Mouse (Mus musculus): ENCODE data around the gene Kat6b. TPM values are rescaled to one million over a fixed set of nuclear protein-coding genes. Genes with fewer than 3 reads are reported as not detected.

The Kat6b gene
- polyA plus RNA-seq, 1 experiment from 2014 or later, result 7.2 TPM

- Histone ChIP-seq H3K27ac (no peak overlapping the region), H3K4me1 (replicated peaks; ENCODE audit: insufficient read depth, low read length) (no peaks in the 10 kb centered on the region), H3K4me3 (replicated peaks; ENCODE audit: low read depth, low read length) (no peak overlapping the region), H3K9ac (ENCODE audit: low read depth, low read length) (no peak overlapping the region), H3K9me3 (replicated peaks; ENCODE audit: low read length) (no peaks in the 10 kb centered on the region), H3K27me3 (ENCODE audit: insufficient read depth, low read length) (no peaks in the 10 kb centered on the region), H3K36me3 (ENCODE audit: insufficient read depth, low read length) (peaks cover 29% of the 10 kb centered on the region), H3K4me2 (ENCODE audit: low read length) (no peak overlapping the region)
- ATAC-seq (replicated peaks; ENCODE audit: low FRiP score, low read depth) (no peak), DNase-seq (ENCODE audit: low spot score) (no peak)
- 80% methylated on average over 6 of the region's 6 CpGs for WGBS
- no peak for TF ChIP-seq CTCF (IDR thresholded peaks at IDR 0.05; ENCODE audit: low read depth)
These were observed 155.3 kb downstream of the Kat6b start for GRCm38 (mm10) chr14:21636548-21636947.

- Histone ChIP-seq H3K36me3 (ENCODE audit: insufficient read depth, low read length) (0 out of 2 replicates have a peak, but pooled peaks cover 23% of the 10 kb centered on the region), H3K4me3 (replicated peaks; ENCODE audit: low read depth, low read length) (no peak overlapping the region), H3K9ac (ENCODE audit: low read depth, low read length) (no peak overlapping the region), H3K9me3 (replicated peaks; ENCODE audit: low read length) (no peaks in the 10 kb centered on the region), H3K27ac (no peak overlapping the region), H3K4me2 (ENCODE audit: low read length) (no peak overlapping the region), H3K4me1 (replicated peaks; ENCODE audit: insufficient read depth, low read length) (no peaks in the 10 kb centered on the region), H3K27me3 (ENCODE audit: insufficient read depth, low read length) (no peaks in the 10 kb centered on the region)
- TF ChIP-seq CTCF (IDR thresholded peaks at IDR 0.05; ENCODE audit: low read depth), result no peak
- ATAC-seq (replicated peaks; ENCODE audit: low FRiP score, low read depth) (no peak), DNase-seq (ENCODE audit: low spot score) (no peak)
- WGBS, result 55% methylated on average over 4 of the region's 4 CpGs
These were observed 159.7 kb downstream of the Kat6b start for GRCm38 (mm10) chr14:21640806-21641435.

- Histone ChIP-seq H3K27me3 (ENCODE audit: insufficient read depth, low read length) (no peaks in the 10 kb centered on the region), H3K9me3 (replicated peaks; ENCODE audit: low read length) (no peaks in the 10 kb centered on the region), H3K4me2 (ENCODE audit: low read length) (no peak overlapping the region), H3K36me3 (ENCODE audit: insufficient read depth, low read length) (0 out of 2 replicates have a peak, but pooled peaks cover 4% of the 10 kb centered on the region), H3K27ac (no peak overlapping the region), H3K9ac (ENCODE audit: low read depth, low read length) (no peak overlapping the region), H3K4me1 (replicated peaks; ENCODE audit: insufficient read depth, low read length) (no peaks in the 10 kb centered on the region), H3K4me3 (replicated peaks; ENCODE audit: low read depth, low read length) (no peak overlapping the region)
- TF ChIP-seq CTCF (IDR thresholded peaks at IDR 0.05; ENCODE audit: low read depth), result no peak
- ATAC-seq (replicated peaks; ENCODE audit: low FRiP score, low read depth) (no peak), DNase-seq (ENCODE audit: low spot score) (no peak)
- 53% methylated on average over 2 of the region's 2 CpGs for WGBS
These were observed 172.6 kb downstream of the Kat6b start for GRCm38 (mm10) chr14:21653813-21654212.

GRCm38 (mm10) chr14:21659155-21659554 is 177.9 kb downstream of the Kat6b start:
- no peak for DNase-seq (ENCODE audit: low spot score)
- WGBS, result 78% methylated on average over 13 of the region's 13 CpGs
- no peak overlapping the region for H3K4me3 ChIP-seq (replicated peaks; ENCODE audit: low read depth, low read length)
- no peaks in the 10 kb centered on the region for H3K4me1 ChIP-seq (replicated peaks; ENCODE audit: insufficient read depth, low read length)
- ATAC-seq (replicated peaks; ENCODE audit: low FRiP score, low read depth), result no peak
- TF ChIP-seq CTCF (IDR thresholded peaks at IDR 0.05; ENCODE audit: low read depth), result no peak
- H3K27me3 ChIP-seq (ENCODE audit: insufficient read depth, low read length), result no peaks in the 10 kb centered on the region
- H3K4me2 ChIP-seq (ENCODE audit: low read length), result no peak overlapping the region
- H3K27ac ChIP-seq, result no peak overlapping the region
- no peaks in the 10 kb centered on the region for H3K9me3 ChIP-seq (replicated peaks; ENCODE audit: low read length)
- peaks cover 18% of the 10 kb centered on the region for H3K36me3 ChIP-seq (ENCODE audit: insufficient read depth, low read length)
- no peak overlapping the region for H3K9ac ChIP-seq (ENCODE audit: low read depth, low read length)

- peak; percentile 89 for TF ChIP-seq CTCF (IDR thresholded peaks at IDR 0.05; ENCODE audit: low read depth)
- no peaks in the 10 kb centered on the region for H3K9me3 ChIP-seq (replicated peaks; ENCODE audit: low read length)
- H3K4me2 ChIP-seq (ENCODE audit: low read length), result no peak overlapping the region
- H3K27me3 ChIP-seq (ENCODE audit: insufficient read depth, low read length), result no peaks in the 10 kb centered on the region
- peak; percentile 78 for ATAC-seq (replicated peaks; ENCODE audit: low FRiP score, low read depth)
- no peaks in the 10 kb centered on the region for H3K4me1 ChIP-seq (replicated peaks; ENCODE audit: insufficient read depth, low read length)
- no peak overlapping the region for H3K4me3 ChIP-seq (replicated peaks; ENCODE audit: low read depth, low read length)
- no peak overlapping the region for H3K27ac ChIP-seq
- H3K9ac ChIP-seq (ENCODE audit: low read depth, low read length), result no peak overlapping the region
- DNase-seq (ENCODE audit: low spot score), result peak; percentile 86
- 15% methylated on average over 5 of the region's 5 CpGs for WGBS
- peaks cover 19% of the 10 kb centered on the region for H3K36me3 ChIP-seq (ENCODE audit: insufficient read depth, low read length)
These were observed 178.4 kb downstream of the Kat6b start for GRCm38 (mm10) chr14:21659652-21660051.

- Histone ChIP-seq H3K9ac (ENCODE audit: low read depth, low read length) (no peak overlapping the region), H3K36me3 (ENCODE audit: insufficient read depth, low read length) (peaks cover 35% of the 10 kb centered on the region), H3K27me3 (ENCODE audit: insufficient read depth, low read length) (no peaks in the 10 kb centered on the region), H3K4me1 (replicated peaks; ENCODE audit: insufficient read depth, low read length) (no peaks in the 10 kb centered on the region), H3K4me3 (replicated peaks; ENCODE audit: low read depth, low read length) (no peak overlapping the region), H3K9me3 (replicated peaks; ENCODE audit: low read length) (no peaks in the 10 kb centered on the region), H3K4me2 (ENCODE audit: low read length) (no peak overlapping the region), H3K27ac (no peak overlapping the region)
- DNase-seq (ENCODE audit: low spot score), result peak; percentile 47
- ATAC-seq (replicated peaks; ENCODE audit: low FRiP score, low read depth), result peak; percentile 71
- TF ChIP-seq CTCF (IDR thresholded peaks at IDR 0.05; ENCODE audit: low read depth), result peak; percentile 67
- WGBS, result 71% methylated on average over 8 of the region's 8 CpGs
These were observed 181.4 kb downstream of the Kat6b start for GRCm38 (mm10) chr14:21662465-21663142.

Data from kidney, postnatal 0 days (tissue).